Mouse (Mus musculus): ENCODE data around the gene Stox1.
"Not testable (repeated sequence)": the region's sequence is repeated elsewhere in the genome, so short reads cannot be mapped to it uniquely, and the experiment has no call there.

Stox1 gene

GRCm38 (mm10) chr10:62725771-62726687 lies at the start of gene Stox1:
TSS of gene Stox1 (minus strand) at chr10:62726128.
- peak; percentile 11 for DNase-seq

GRCm38 (mm10) chr10:62750781-62751180 lies 24.9 kb upstream of the Stox1 start:
- DNase-seq, result no peak

- DNase-seq, result no peak
Observed at GRCm38 (mm10) chr10:62739961-62740737, 14.2 kb upstream of the Stox1 start.

GRCm38 (mm10) chr10:62736965-62737688 lies 11.2 kb upstream of the Stox1 start:
- no peak for DNase-seq

GRCm38 (mm10) chr10:62730826-62731225 lies 4.9 kb upstream of the Stox1 start:
- DNase-seq, result no peak

- DNase-seq, result no peak
Observed at GRCm38 (mm10) chr10:62724936-62725335, 992 bp downstream of the Stox1 start.

GRCm38 (mm10) chr10:62722701-62723100 lies 3.2 kb downstream of the Stox1 start:
- DNase-seq, result no peak

- DNase-seq, result not testable (repeated sequence)
Observed at GRCm38 (mm10) chr10:62720574-62720973, 5.4 kb downstream of the Stox1 start.

- peak; percentile 3 for DNase-seq
Observed at GRCm38 (mm10) chr10:62713457-62713856, 12.5 kb downstream of the Stox1 start.

- no peak for DNase-seq
Observed at GRCm38 (mm10) chr10:62703579-62703978, 22.3 kb downstream of the Stox1 start.

- DNase-seq, result no peak
Observed at GRCm38 (mm10) chr10:62702436-62702835, 23.5 kb downstream of the Stox1 start.

- no peak for DNase-seq
Observed at GRCm38 (mm10) chr10:62692771-62693170, 33.2 kb downstream of the Stox1 start.

GRCm38 (mm10) chr10:62692244-62692643 lies 33.7 kb downstream of the Stox1 start:
- DNase-seq, result no peak

GRCm38 (mm10) chr10:62687032-62687674 lies 38.8 kb downstream of the Stox1 start:
- DNase-seq, result no peak

GRCm38 (mm10) chr10:62683043-62683442 lies 42.9 kb downstream of the Stox1 start:
- peak; percentile 18 for DNase-seq

- DNase-seq, result no peak
Observed at GRCm38 (mm10) chr10:62679833-62680232, 46.1 kb downstream of the Stox1 start.

- DNase-seq, result peak; percentile 18
Observed at GRCm38 (mm10) chr10:62677329-62677728, 48.6 kb downstream of the Stox1 start.

- DNase-seq, result no peak
Observed at GRCm38 (mm10) chr10:62676196-62676595, 49.7 kb downstream of the Stox1 start.

GRCm38 (mm10) chr10:62672359-62672758 lies 53.6 kb downstream of the Stox1 start:
- no peak for DNase-seq

- DNase-seq, result no peak
Observed at GRCm38 (mm10) chr10:62669245-62669644, 56.7 kb downstream of the Stox1 start.

GRCm38 (mm10) chr10:62668463-62668862 lies 57.5 kb downstream of the Stox1 start:
- DNase-seq, result no peak

- no peak for DNase-seq
Observed at GRCm38 (mm10) chr10:62668043-62668442, 57.9 kb downstream of the Stox1 start.
